Mouse (Mus musculus) limb, embryonic 10.5 days (tissue): ENCODE measurements around the gene Tcte2. TPM values are rescaled to one million over a fixed set of nuclear protein-coding genes. Genes with fewer than 3 reads are reported as not detected.

Source experiments
- DNase-seq: peaks from one replicate; pipeline ENCODE4 v3.0.0-alpha.2; 2017; ENCODE audit warnings: low spot score
- H3K27ac ChIP-seq: fragments of 300-500 bp; sonication (generic); 2 replicates; pipeline ENCODE4 v1.5.1; 2016; ENCODE audit warnings: mild to moderate bottlenecking
- H3K27me3 ChIP-seq: fragments of 300-500 bp; sonication (generic); 2 replicates; pipeline ENCODE4 v1.6.1; 2016; ENCODE audit warnings: low read depth, mild to moderate bottlenecking; ENCODE audit not compliant: poor library complexity, severe bottlenecking
- H3K36me3 ChIP-seq: fragments of 300-500 bp; sonication (generic); 2 replicates; pipeline ENCODE4 v1.6.1; 2016; ENCODE audit warnings: mild to moderate bottlenecking, moderate library complexity
- H3K4me1 ChIP-seq: fragments of 300-500 bp; sonication (generic); 2 replicates; pipeline ENCODE4 v1.6.1; 2016
- H3K4me3 ChIP-seq: fragments of 300-500 bp; sonication (generic); 2 replicates; pipeline ENCODE4 v1.5.1; 2016; ENCODE audit warnings: mild to moderate bottlenecking, moderate library complexity
- H3K9me3 ChIP-seq: fragments of 300-500 bp; sonication (generic); replicated peaks from 2 replicates; pipeline ENCODE4 v1.6.1; 2016; ENCODE audit warnings: mild to moderate bottlenecking
- WGBS: fragments of 180-500 bp; shearing (Covaris S2); methylation state at CpG from one replicate; pipeline ENCODE4 v1.1.7; 2016; 5-methylcytosine and 5-hydroxymethylcytosine counted together
- polyA plus RNA-seq: library from polyadenylated mRNA; unstranded; fragments of >200 nt; fragmentation: Nextera tagmentation; extraction: Ambion mirVana; gene quantifications from 2 replicates; pipeline ENCODE4 v1.2.1, GENCODE M21; 2016

The Tcte2 gene
- polyA plus RNA-seq, 1 experiment from 2014 or later, result 3.3 TPM

DNA sequence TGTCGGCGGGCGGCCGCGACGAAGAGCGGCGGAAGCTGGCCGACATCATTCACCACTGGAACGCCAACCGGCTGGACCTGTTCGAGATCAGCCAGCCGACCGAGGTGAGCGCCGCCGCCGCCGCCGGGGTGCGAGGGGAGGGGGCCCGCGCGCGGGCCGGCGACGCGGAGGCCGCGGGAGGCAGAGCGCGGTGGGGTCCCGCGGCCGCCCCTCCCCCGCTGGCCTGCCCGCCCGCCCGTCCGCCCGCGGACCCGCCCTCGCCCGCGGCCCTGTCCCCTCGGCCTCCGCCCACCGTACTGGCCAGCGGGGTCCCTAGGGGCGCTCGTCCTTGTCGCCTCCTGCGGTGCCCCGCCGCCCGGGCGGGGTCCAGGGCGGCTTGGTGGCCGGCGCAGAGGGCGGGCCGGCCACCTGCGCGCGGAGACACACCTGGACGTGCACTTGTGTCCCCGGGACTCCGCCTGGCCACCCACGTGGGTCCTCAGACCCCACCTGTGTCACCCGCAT, 898 bp downstream of the Tcte2 start:
- Histone ChIP-seq H3K4me3 (peak overlapping the region; percentile 92), H3K36me3 (no peaks in the 10 kb centered on the region), H3K4me1 (peaks cover 30% of the 10 kb centered on the region), H3K9me3 (no peaks in the 10 kb centered on the region), H3K27me3 (no peaks in the 10 kb centered on the region), H3K27ac (peak overlapping the region; percentile 89)
- DNase-seq, result peak; percentile 65
- WGBS, result 4% methylated on average over 66 of the region's 72 CpGs

DNA sequence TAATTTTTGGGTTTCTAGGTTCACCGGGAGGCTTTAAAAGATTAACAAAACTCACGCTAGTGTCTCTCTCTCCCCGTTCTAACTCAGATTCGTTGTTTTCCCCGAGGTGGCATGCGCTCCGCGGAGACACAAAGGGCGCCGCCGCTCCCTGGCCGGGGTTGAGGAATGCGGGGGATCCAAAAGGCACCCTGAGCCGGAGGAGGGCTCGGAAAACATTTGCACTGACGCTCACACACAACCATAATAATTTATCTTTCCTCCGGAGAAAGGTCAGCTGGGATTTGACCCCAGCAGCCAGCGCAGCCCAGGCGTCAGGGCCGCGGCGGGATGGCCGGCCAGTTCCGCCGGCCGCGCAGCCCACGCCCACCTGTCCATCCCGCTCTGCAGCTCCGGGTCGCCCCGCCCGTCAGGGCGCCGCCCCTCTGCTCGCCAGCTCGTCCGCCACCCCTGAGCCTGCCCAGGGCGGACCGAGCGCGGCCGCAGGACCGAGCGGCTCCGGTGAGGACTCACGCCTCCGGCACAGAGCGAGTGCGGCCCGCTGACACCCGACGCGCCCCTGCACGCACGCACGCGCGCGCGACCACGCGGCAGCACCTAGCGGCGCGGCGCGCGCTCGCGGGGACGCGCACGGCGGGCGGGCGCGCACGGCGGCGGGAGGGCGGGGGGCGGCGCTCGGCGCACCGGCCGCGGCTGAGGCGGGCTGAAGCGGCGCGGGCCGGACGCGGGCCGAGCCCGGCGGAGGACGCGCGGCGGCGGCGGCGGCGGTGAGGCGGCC, 1.6 kb downstream of the Tcte2 start, which contains the start of gene Afdn:
Gene Afdn (plus strand): TSS at position 687 of the 775 bp plus-strand sequence.
- peak within 1 kb of the TSS; percentile 92 for H3K4me3 ChIP-seq
- no peaks in the 10 kb centered on the region for H3K9me3 ChIP-seq
- peak; percentile 86 for DNase-seq
- no peaks in the 10 kb centered on the region for H3K36me3 ChIP-seq
- peak within 1 kb of the TSS; percentile 89 for H3K27ac ChIP-seq
- WGBS, result 16% methylated on average over 107 of the region's 108 CpGs
- no peaks in the 10 kb centered on the region for H3K27me3 ChIP-seq
- H3K4me1 ChIP-seq, result peaks cover 30% of the 10 kb centered on the region

DNA sequence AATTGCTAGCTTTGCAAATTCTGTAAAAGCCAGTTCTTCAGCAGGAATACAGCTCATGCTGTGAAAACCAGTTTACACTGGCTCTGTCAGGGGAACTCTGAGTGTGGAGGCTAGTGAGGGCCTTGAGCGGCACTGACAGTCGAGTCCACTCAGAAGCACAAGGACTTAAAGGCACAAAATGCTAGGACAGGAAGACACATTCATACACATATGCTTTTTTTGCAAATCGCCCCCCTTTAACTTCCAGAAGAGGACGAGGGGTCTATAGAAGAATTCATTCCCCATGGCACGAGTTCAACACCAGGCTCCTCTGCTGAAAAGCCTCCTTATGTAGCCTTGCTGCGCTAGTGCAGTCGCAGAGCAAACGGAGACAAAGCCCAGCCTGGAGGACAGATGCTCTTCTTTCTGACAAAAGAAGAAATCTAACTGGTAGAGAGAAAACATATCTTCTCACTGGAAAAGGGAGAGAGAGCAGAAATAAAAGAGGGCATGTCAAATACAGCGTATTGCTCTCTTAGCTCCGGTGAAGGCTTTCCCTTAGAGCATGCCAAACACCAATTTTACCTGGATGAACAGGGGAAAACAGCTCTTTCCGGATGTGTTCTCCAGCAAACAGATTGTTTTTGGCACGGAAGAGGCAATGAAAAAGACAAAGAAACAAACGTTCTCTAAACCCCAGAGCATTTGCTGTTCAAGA, 2.3 kb downstream of the Tcte2 start:
- WGBS, result 16% methylated on average over 13 of the region's 13 CpGs
- no peaks in the 10 kb centered on the region for H3K9me3 ChIP-seq
- H3K4me1 ChIP-seq, result peaks cover 30% of the 10 kb centered on the region
- no peaks in the 10 kb centered on the region for H3K27me3 ChIP-seq
- peak overlapping the region; percentile 89 for H3K27ac ChIP-seq
- no peak for DNase-seq
- peak overlapping the region; percentile 92 for H3K4me3 ChIP-seq
- H3K36me3 ChIP-seq, result no peaks in the 10 kb centered on the region

DNA sequence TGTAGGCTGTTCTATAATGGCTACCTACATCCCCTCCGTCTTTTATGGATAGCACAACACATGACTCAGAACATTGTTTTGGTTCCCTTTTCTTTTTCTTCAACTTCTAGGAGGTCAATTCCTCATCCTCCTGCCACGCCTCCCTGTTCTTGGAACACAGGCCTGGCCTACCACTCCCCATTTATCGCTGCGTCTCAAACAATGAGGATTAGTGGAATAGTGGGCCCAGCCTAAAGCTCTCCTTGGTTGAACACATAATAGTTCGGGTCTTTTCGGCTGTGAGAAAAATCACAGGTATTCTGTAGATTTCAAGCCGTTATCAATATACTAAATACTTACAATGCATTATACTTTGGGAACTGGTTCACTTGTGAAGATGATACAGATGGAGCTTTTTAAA, 3.0 kb downstream of the Tcte2 start:
- WGBS, result 91% methylated on average over 7 of the region's 7 CpGs

DNA sequence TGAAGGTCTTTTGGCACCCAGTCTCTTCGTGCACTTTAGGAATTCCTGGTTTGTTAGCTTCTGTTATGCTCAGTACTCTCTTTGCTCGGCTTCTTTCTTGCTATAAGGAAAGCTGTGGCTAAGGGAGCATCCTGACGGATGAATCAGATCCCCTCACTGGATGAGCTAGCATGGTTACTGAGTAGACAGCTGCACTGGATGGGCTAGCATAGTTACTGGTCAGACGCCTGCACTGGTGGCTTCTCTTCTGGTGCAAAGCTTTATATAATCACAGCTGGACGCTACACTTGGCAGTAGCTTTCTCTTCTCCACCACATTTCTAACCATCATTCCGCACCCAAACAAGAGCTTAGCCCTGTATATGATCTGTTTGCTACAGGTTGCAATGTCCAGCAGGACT, 6.7 kb downstream of the Tcte2 start:
- Histone ChIP-seq H3K27me3 (no peaks in the 10 kb centered on the region), H3K36me3 (no peaks in the 10 kb centered on the region), H3K4me3 (no peak overlapping the region), H3K27ac (no peak overlapping the region), H3K4me1 (peaks cover 10% of the 10 kb centered on the region; the same call in 1 of the 2 replicates), H3K9me3 (no peaks in the 10 kb centered on the region)
- DNase-seq, result no peak
- WGBS, result 82% methylated on average over 6 of the region's 6 CpGs

More for the DNA sequence above, 3.0 kb downstream of the Tcte2 start:
- DNase-seq, result no peak
- Histone ChIP-seq H3K4me1 (peaks cover 30% of the 10 kb centered on the region), H3K9me3 (no peaks in the 10 kb centered on the region), H3K4me3 (peak overlapping the region; percentile 92), H3K27me3 (no peaks in the 10 kb centered on the region), H3K27ac (no peak overlapping the region), H3K36me3 (no peaks in the 10 kb centered on the region)

DNA sequence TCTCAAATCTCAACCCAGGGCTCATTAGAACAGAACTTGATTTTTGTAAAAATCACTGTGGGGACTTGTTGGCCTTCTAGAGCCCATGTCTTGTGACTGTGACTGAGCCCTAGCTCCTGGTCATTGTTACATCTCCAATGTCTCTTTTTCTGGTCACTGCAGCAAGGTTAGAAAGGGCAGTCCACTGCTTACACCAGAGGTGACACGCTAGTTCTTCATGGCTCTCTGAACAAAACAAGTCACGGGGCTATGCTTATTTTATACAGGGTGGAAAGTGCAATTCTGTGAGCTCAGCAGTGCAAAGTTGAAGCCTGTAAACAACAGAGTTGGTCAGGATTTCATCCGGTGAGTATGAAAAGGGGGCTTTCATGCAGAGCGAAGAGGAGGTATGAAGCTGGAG, 7.7 kb downstream of the Tcte2 start:
- Histone ChIP-seq H3K4me3 (no peak overlapping the region), H3K9me3 (no peaks in the 10 kb centered on the region), H3K27me3 (no peaks in the 10 kb centered on the region), H3K27ac (no peak overlapping the region), H3K4me1 (peaks cover 4% of the 10 kb centered on the region; the same call in 1 of the 2 replicates), H3K36me3 (no peaks in the 10 kb centered on the region)
- 93% methylated on average over 4 of the region's 4 CpGs for WGBS
- no peak for DNase-seq

DNA sequence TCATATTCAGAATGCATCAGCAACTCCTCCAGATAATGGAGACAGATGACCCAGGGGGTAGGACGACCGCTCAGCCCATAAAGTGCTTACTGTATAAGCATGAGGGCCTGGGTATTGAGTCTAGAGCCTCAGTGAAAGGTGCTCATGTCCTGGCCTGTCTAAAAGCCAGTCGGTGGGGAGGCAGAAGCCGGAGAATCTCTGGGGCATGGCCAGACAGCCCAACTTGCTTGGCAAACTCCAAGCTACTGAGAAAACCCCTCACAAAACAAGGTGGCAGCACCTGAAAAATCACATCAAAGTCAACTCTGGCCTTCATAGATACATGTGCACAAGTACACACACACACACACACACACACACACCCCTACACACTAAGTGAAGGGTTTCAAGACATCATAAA, 12.6 kb downstream of the Tcte2 start:
- WGBS, result 87% methylated on average over 4 of the region's 4 CpGs
- Histone ChIP-seq H3K27me3 (no peaks in the 10 kb centered on the region), H3K4me3 (no peak overlapping the region), H3K9me3 (no peaks in the 10 kb centered on the region), H3K27ac (no peak overlapping the region), H3K36me3 (no peaks in the 10 kb centered on the region), H3K4me1 (peaks cover 17% of the 10 kb centered on the region)
- no peak for DNase-seq

DNA sequence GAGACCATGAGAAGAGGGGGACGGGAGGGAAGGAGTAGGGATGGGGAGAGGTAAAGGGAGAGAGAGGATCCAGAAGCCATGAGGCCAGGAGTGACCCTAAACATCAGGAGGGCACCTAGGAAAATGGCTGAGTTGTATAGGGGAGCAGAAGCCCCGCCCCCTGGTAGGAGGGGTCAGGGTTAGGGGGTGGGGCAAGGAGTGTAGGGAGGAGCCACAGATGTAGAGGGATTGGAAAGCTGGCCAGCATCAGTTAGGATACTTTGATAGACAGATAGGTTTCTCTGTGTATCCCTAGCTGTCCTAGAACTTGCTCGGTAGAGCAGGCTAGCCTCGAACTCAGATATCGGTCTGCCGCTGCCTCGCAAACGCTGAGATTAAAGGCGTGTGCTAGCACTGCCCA, 13.9 kb downstream of the Tcte2 start:
- no peak overlapping the region for H3K27ac ChIP-seq
- H3K36me3 ChIP-seq, result no peaks in the 10 kb centered on the region
- WGBS, result 88% methylated on average over 9 of the region's 9 CpGs
- DNase-seq, result no peak
- H3K27me3 ChIP-seq, result no peaks in the 10 kb centered on the region
- peaks cover 30% of the 10 kb centered on the region for H3K4me1 ChIP-seq
- H3K4me3 ChIP-seq, result no peak overlapping the region
- H3K9me3 ChIP-seq, result no peaks in the 10 kb centered on the region

DNA sequence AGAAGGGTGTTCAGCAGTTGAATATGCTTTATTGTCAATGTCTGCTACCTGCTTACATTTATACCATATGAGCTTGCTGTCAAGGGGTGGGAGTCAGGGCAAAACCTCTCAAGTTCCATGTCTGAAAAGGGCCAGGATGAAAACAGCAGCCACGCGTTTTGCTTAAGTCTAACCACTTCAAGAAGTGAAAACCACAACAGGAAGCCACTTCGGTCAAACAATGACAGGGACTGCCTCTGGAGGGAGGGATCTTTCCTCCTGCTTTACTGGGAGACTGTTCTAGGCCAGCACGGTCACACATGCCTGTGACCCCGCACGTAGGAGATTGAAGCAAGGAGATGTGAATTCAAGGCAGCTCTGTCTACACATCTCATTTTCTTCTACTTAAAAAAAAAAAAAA, 15.3 kb downstream of the Tcte2 start:
- no peak for DNase-seq

DNA sequence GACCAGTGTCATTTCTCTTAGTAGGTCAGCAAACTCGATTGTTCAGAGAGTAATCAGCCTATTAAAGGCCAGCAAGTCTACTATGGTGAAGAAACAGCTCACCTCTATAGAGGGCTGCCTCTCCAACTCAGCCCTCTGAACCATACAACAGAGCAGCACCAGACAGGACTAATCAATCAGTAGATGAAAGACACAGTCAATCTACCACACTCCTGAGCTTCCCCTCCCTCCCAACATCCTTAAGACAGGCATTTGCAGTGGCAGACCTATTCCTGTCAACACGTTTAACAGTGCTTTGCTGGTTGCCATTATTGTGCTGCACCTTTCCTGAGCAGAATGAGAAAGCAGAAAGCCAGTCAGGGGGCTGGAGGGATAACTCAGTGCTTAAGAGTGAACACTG, 16.3 kb downstream of the Tcte2 start:
- 42% methylated on average over 2 of the region's 2 CpGs for WGBS
- Histone ChIP-seq H3K27ac (no peak overlapping the region), H3K36me3 (no peaks in the 10 kb centered on the region), H3K4me3 (no peak overlapping the region), H3K27me3 (no peaks in the 10 kb centered on the region), H3K4me1 (peaks cover 47% of the 10 kb centered on the region), H3K9me3 (no peaks in the 10 kb centered on the region)
- no peak for DNase-seq

More for the DNA sequence above, 15.3 kb downstream of the Tcte2 start:
- H3K4me3 ChIP-seq, result no peak overlapping the region
- no peaks in the 10 kb centered on the region for H3K36me3 ChIP-seq
- no peaks in the 10 kb centered on the region for H3K27me3 ChIP-seq
- H3K4me1 ChIP-seq, result peaks cover 37% of the 10 kb centered on the region
- H3K27ac ChIP-seq, result no peak overlapping the region
- WGBS, result 77% methylated on average over 6 of the region's 6 CpGs
- H3K9me3 ChIP-seq, result no peaks in the 10 kb centered on the region

DNA sequence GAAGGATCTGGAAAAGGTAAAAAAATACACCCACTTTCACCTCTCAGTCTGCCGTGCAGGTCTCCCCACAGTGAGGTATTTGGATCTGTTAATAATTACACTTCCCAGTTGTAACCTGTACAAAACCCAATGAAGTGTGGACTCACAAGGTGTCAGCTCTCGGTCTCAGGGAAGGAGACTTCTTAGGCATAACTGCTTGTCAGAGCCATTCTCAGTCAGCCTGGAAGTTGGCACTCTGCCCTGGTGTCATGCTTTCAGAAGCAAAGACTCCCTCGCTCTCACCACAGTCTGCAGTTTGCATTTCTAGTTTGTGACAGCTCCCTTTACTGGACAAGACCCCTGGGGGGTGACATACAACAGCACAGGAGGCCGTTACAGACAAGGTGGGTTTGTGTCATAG, 16.8 kb downstream of the Tcte2 start:
- H3K4me3 ChIP-seq, result no peak overlapping the region
- no peaks in the 10 kb centered on the region for H3K36me3 ChIP-seq
- no peaks in the 10 kb centered on the region for H3K9me3 ChIP-seq
- H3K27ac ChIP-seq, result no peak overlapping the region
- DNase-seq, result no peak
- WGBS, result 76% methylated on average over 4 of the region's 4 CpGs
- H3K27me3 ChIP-seq, result no peaks in the 10 kb centered on the region
- peaks cover 47% of the 10 kb centered on the region for H3K4me1 ChIP-seq

DNA sequence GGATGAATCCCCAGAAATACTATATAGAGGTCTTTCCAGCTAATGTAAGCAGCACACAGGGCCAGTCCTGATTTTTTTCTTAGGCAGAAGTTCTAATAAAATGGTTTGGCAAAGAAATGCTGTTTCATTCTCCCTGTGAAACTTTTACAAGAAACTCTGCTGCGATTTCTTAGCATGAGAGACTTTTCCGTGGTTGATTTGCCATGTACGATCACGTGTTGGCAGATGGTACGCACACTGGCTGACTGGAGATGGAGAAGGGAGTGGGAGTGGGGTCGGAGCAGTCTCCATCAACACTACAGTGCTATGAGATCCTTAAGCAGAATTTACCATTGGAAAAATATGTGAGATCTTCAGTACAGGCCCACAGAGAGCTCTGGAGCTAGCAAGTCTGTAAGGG, 17.4 kb downstream of the Tcte2 start:
- Histone ChIP-seq H3K27ac (no peak overlapping the region; the same call in 1 of the 2 replicates), H3K27me3 (no peaks in the 10 kb centered on the region), H3K4me3 (no peak overlapping the region), H3K4me1 (peaks cover 47% of the 10 kb centered on the region), H3K9me3 (no peaks in the 10 kb centered on the region), H3K36me3 (no peaks in the 10 kb centered on the region)
- DNase-seq, result no peak
- WGBS, result 85% methylated on average over 6 of the region's 6 CpGs

DNA sequence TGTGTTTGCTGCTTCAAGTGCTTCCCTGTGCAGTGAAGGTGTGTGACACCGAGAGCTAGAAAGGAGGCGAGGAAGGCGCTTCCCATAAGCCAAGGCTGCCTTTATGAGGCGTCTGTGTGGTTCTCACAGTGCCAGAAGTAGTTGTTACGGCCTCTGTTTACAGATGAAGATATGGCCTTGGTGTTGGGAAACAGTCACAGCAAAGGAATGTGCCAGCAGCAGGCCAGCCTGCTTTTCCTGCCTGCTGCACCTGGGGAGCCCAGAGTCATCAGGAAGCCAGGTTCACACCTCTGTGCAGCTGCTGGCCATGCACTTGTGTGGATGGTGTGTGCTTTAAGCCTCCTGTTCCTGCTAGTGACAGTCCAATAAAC, 17.9 kb downstream of the Tcte2 start:
- 15% methylated on average over 5 of the region's 5 CpGs for WGBS
- Histone ChIP-seq H3K9me3 (no peaks in the 10 kb centered on the region), H3K27ac (peak overlapping the region; percentile 73; the same call in 1 of the 2 replicates), H3K36me3 (no peaks in the 10 kb centered on the region), H3K27me3 (no peaks in the 10 kb centered on the region), H3K4me3 (no peak overlapping the region), H3K4me1 (peaks cover 47% of the 10 kb centered on the region)
- no peak for DNase-seq
